Mouse (Mus musculus): ENCODE data around the gene Agap3.

GRCm38 (mm10) chr5:24417587-24417986 is 34.4 kb upstream of the Agap3 start:
- TF ChIP-seq POLR2A (IDR thresholded peaks at IDR 0.05; ENCODE audit: low read depth, low read length), result no peak
- TF ChIP-seq CTCF (IDR thresholded peaks at IDR 0.05; ENCODE audit: extremely low read depth, insufficient read depth, insufficient read length, insufficient replicate concordance), result no peak
